Mouse (Mus musculus) kidney, adult 2 months (tissue): ENCODE data around the gene Dynlt1a.
"Not testable (repeated sequence)": the region's sequence is repeated elsewhere in the genome, so short reads cannot be mapped to it uniquely, and the experiment has no call there.

Experiments used
- CTCF ChIP-seq: fragments of 200-500 bp; conservative IDR thresholded peaks from 2 replicates; pipeline ENCODE4 v1.5.1; 2011; ENCODE audit warnings: low read depth, mild to moderate bottlenecking, control low read depth, low read length, moderate library complexity, mixed read lengths; ENCODE audit not compliant: insufficient read depth, insufficient read length
- POLR2A ChIP-seq: fragments of 200-500 bp; IDR thresholded peaks from one replicate; pipeline ENCODE4 v1.6.1; 2011; ENCODE audit warnings: low read depth, low read length, control low read depth

DNA sequence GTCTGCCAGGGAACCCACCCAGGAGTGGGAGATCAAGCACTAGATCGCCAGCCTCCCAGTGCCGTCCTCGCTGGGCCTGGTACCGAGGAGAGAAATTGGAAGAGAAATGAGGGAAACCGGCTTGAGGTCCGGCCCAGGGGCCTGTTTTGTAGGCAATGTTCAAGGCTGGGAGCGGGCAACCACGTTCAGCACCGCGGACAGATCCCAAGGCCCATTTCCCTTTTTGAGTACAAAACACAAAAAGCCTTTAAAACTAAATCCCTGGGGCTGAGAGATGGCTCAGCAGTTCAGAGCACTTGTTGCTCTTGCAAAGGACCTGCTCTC lies 4.4 kb upstream of the Dynlt1a start:
- not testable (repeated sequence) for TF ChIP-seq CTCF, POLR2A
